Mouse (Mus musculus) myocyte (in vitro differentiated cells): ENCODE results near the gene Cldn10.

Experiments used
- E2F4 ChIP-seq: IDR thresholded peaks from one replicate; pipeline ENCODE4 v1.6.1; 2011; ENCODE audit warnings: mild to moderate bottlenecking, control low read depth, moderate library complexity; ENCODE audit not compliant: insufficient read depth
- MAX ChIP-seq: IDR thresholded peaks from one replicate; pipeline ENCODE4 v1.6.1; 2011; ENCODE audit warnings: low read depth, mild to moderate bottlenecking, control low read depth
- MYOG ChIP-seq, 3 experiments: IDR thresholded peaks; one replicate each; pipeline ENCODE4 v1.6.1; 2011; ENCODE audit warnings: control low read depth in 2 of 3, low read depth in 2 of 3, mild to moderate bottlenecking in 2 of 3; ENCODE audit not compliant: insufficient read length in 2 of 3, control insufficient read depth in 1 of 3, insufficient read depth in 1 of 3
- POLR2A ChIP-seq: IDR thresholded peaks from one replicate; pipeline ENCODE4 v1.6.1; 2011; ENCODE audit warnings: low read depth, mild to moderate bottlenecking, control low read depth, moderate library complexity; ENCODE audit not compliant: insufficient read length
- TCF3 ChIP-seq: IDR thresholded peaks from one replicate; pipeline ENCODE4 v1.6.1; 2011; ENCODE audit warnings: low read depth, control low read depth; ENCODE audit not compliant: insufficient read length
- USF1 ChIP-seq: IDR thresholded peaks from one replicate; pipeline ENCODE4 v1.6.1; 2011; ENCODE audit warnings: low read depth, mild to moderate bottlenecking, control low read depth, moderate library complexity

GRCm38 (mm10) chr14:118903867-118904562 lies 116.3 kb downstream of the Cldn10 start:
- TF ChIP-seq POLR2A: no peak
- TF ChIP-seq MAX: no peak
- no peak for TF ChIP-seq MYOG (IDR thresholded peaks at IDR 0.05; ENCODE audit: control insufficient read depth in 1 of 3, insufficient read depth in 1 of 3, insufficient read length in 2 of 3, low read depth in 2 of 3)
- TF ChIP-seq USF1: no peak
- TF ChIP-seq E2F4: no peak
- TF ChIP-seq TCF3: no peak
